Mouse (Mus musculus) lung, embryonic 14.5 days (tissue): Measurements from ENCODE around the gene Mcu. TPM values are rescaled to one million over a fixed set of nuclear protein-coding genes. Genes with fewer than 3 reads are reported as not detected.

Experiments used
- ATAC-seq: fragments of 200-750 bp; cut with Nextera tagmentation; 2 replicates; pipeline ENCODE4 v1.8.0; 2017; ENCODE audit warnings: mild to moderate bottlenecking, moderate TSS enrichment, moderate library complexity; ENCODE audit not compliant: insufficient read depth
- DNase-seq: peaks from one replicate; pipeline ENCODE4 v3.0.0-alpha.2; 2015
- H3K27ac ChIP-seq: fragments of 300-500 bp; sonication (generic); 2 replicates; pipeline ENCODE4 v1.5.1; 2014; ENCODE audit warnings: low read depth, mild to moderate bottlenecking, moderate library complexity
- H3K27me3 ChIP-seq: fragments of 300-500 bp; sonication (generic); 2 replicates; pipeline ENCODE4 v1.6.1; 2014; ENCODE audit warnings: low read length, control low read depth; ENCODE audit not compliant: insufficient read depth
- H3K36me3 ChIP-seq: fragments of 300-500 bp; sonication (generic); 2 replicates; pipeline ENCODE4 v1.6.1; 2014; ENCODE audit warnings: control low read depth; ENCODE audit not compliant: insufficient read depth
- H3K4me1 ChIP-seq: fragments of 300-500 bp; sonication (generic); 2 replicates; pipeline ENCODE4 v1.6.1; 2014; ENCODE audit warnings: antibody characterized with exemption, control low read depth; ENCODE audit not compliant: insufficient read depth
- H3K4me2 ChIP-seq: fragments of 300-500 bp; sonication (generic); 2 replicates; pipeline ENCODE4 v1.6.1; 2014; ENCODE audit warnings: mild to moderate bottlenecking
- H3K4me3 ChIP-seq: fragments of 300-500 bp; sonication (generic); 2 replicates; pipeline ENCODE4 v1.5.1; 2014; ENCODE audit warnings: low read depth, low read length
- H3K9ac ChIP-seq: fragments of 300-500 bp; sonication (generic); 2 replicates; pipeline ENCODE4 v1.6.1; 2014
- H3K9me3 ChIP-seq: fragments of 300-500 bp; sonication (generic); 2 replicates; pipeline ENCODE4 v1.6.1; 2016; ENCODE audit warnings: low read depth, low read length, control low read depth
- CTCF ChIP-seq: IDR thresholded peaks from 2 replicates; pipeline ENCODE4 v1.5.1; 2016; ENCODE audit warnings: antibody characterized with exemption, low read depth
- WGBS: fragments of 180-500 bp; shearing (Covaris S2); extraction: QIAGEN DNeasy Blood & Tissue Kit; methylation state at CpG from one replicate; pipeline ENCODE4 v1.1.7; 2014; 5-methylcytosine and 5-hydroxymethylcytosine counted together
- polyA plus RNA-seq: library from polyadenylated mRNA; unstranded; fragments of >200 nt; fragmentation: Nextera tagmentation; extraction: Ambion mirVana; gene quantifications from 2 replicates; pipeline ENCODE4 v1.2.1, GENCODE M21; 2014

The Mcu gene
- polyA plus RNA-seq, 1 experiment from 2014 or later: 32.4 TPM

- TF ChIP-seq CTCF: no peak
- 49% methylated on average over 21 of the region's 21 CpGs for WGBS
- Histone ChIP-seq H3K9me3 (no peaks in the 10 kb centered on the region), H3K27ac (no peak within 1 kb of the TSS), H3K9ac (no peak within 1 kb of the TSS), H3K4me2 (no peak within 1 kb of the TSS), H3K27me3 (no peaks in the 10 kb centered on the region), H3K4me1 (no peaks in the 10 kb centered on the region), H3K36me3 (no peaks in the 10 kb centered on the region), H3K4me3 (no peak within 1 kb of the TSS)
- ATAC-seq (no peak), DNase-seq (no peak)
Observed at GRCm38 (mm10) chr10:59402899-59403792, 213.3 kb downstream of the Mcu start, which contains the start of gene Pla2g12b. Pla2g12b (plus strand) TSS chr10:59403660.

Other genes starting within 250 kb of the Mcu start
- 9.4 and 19.0 TPM in 2 replicates for gene Gm10273, start 221.1 kb downstream of the Mcu start, polyA plus RNA-seq
- not detected in 2 replicates for gene Pla2g12b, start 213.0 kb downstream of the Mcu start, polyA plus RNA-seq
- gene Oit3, start 174.9 kb downstream of the Mcu start, polyA plus RNA-seq: 0.62 and 1.4 TPM in 2 replicates
- gene Gm10322, start 629 bp downstream of the Mcu start, polyA plus RNA-seq: not detected in 2 replicates
- gene Micu1, start 85.8 kb upstream of the Mcu start, polyA plus RNA-seq: 81.0 and 83.9 TPM in 2 replicates